Mouse (Mus musculus) splenic B cell, adult 2 months (primary cell): ENCODE measurements at regions not wholly inside any gene's neighbourhood (a gene's known extent, or its start where the extent isn't known, plus 50 kb on each side); places are given as distances from the start of the nearest gene placed in this dataset.

Source experiments
- DNase-seq: peaks from one replicate; pipeline ENCODE4 v3.0.0-alpha.2; 2011; ENCODE audit warnings: low read depth, low spot score
- H3K27me3 ChIP-seq: 2 replicates; pipeline ENCODE4 v1.6.1; 2012; ENCODE audit warnings: mild to moderate bottlenecking, low read length, moderate library complexity, mixed read lengths; ENCODE audit not compliant: control insufficient read depth, poor library complexity, insufficient read depth, severe bottlenecking
- H3K36me3 ChIP-seq: 2 replicates; pipeline ENCODE4 v1.6.1; 2012; ENCODE audit warnings: mild to moderate bottlenecking, low read length, moderate library complexity, mixed read lengths; ENCODE audit not compliant: control insufficient read depth, poor library complexity, insufficient read depth, severe bottlenecking

- DNase-seq: no peak
- H3K27me3 ChIP-seq: no peaks in the 10 kb centered on the region
- H3K36me3 ChIP-seq: no peaks in the 10 kb centered on the region
These were observed 572.2 kb upstream of the Frg1 start for GRCm38 (mm10) chr8:41989040-41989501.

- H3K36me3 ChIP-seq: no peaks in the 10 kb centered on the region
- H3K27me3 ChIP-seq: no peaks in the 10 kb centered on the region
- no peak for DNase-seq
These were observed 571.3 kb upstream of the Frg1 start for GRCm38 (mm10) chr8:41988216-41988615.

- DNase-seq: no peak
- Histone ChIP-seq H3K36me3 (no peaks in the 10 kb centered on the region), H3K27me3 (no peaks in the 10 kb centered on the region)
These were observed 570.5 kb upstream of the Frg1 start for GRCm38 (mm10) chr8:41987417-41987816.

GRCm38 (mm10) chr8:41972416-41972815 lies 555.5 kb upstream of the Frg1 start:
- Histone ChIP-seq H3K36me3 (no peaks in the 10 kb centered on the region), H3K27me3 (no peaks in the 10 kb centered on the region)
- DNase-seq: no peak

- Histone ChIP-seq H3K36me3 (no peaks in the 10 kb centered on the region), H3K27me3 (no peaks in the 10 kb centered on the region)
- no peak for DNase-seq
These were observed 553.7 kb upstream of the Frg1 start for GRCm38 (mm10) chr8:41970536-41970935.

DNA sequence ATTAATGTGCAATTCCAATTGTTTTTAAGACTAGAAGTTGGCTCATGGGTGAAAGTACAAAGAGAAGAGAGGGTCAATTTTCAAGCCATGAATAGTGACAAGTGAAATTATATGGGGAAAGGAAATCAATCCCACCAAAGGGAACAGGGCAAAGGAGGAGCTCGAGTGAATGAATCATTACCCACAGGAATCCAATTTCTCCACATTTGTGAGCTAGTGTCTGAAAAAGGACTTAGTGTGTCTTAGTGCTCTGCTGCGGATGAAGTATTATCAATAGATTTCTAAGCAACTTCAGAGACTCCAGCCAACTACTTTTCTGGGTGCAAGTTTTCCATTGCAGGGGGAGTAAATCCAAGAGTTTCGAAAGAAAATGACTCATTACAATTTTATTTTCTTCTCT lies 552.5 kb upstream of the Frg1 start:
- no peaks in the 10 kb centered on the region for H3K27me3 ChIP-seq
- DNase-seq: no peak

DNA sequence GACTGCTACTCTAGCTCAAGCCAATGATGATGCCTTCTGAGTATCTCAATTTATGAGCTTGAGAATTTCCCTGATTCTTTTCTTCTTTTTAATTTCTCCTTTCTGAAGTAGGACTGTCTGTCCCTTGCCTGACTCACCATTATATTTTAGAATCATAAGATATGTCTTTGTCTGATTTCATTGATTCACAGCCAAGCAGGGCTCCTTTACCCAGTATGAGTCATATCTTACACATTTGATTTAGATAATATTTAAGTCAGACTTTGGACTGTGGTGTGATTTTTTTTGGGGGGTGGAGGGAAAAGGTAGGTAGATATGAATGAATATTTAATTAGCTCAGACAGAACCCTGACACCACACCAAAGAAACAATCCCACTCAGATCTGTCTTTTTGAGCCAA lies 547.2 kb upstream of the Frg1 start:
- DNase-seq: no peak
- Histone ChIP-seq H3K36me3 (no peaks in the 10 kb centered on the region), H3K27me3 (no peaks in the 10 kb centered on the region)

More for the DNA sequence above, 552.5 kb upstream of the Frg1 start:
- H3K36me3 ChIP-seq: no peaks in the 10 kb centered on the region

DNA sequence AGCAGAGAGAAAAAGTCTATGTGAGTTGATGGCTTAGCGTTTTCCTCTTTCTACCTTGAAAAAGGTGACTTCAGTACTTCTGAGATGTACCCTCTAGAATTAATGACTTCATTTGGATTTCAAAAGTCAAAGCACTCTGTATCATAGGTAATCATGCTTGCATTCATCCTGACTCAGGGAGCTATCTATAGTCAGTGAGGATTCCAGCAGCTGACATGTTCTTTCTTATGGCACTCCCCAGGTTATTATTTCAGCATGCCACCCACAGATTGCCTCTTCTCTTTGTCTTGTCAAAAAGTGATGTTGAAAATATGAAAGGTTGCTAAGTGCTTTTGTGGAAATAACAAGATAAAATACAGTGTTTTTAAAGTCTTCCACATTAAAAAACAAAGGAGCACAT lies 540.0 kb upstream of the Frg1 start:
- H3K27me3 ChIP-seq: no peaks in the 10 kb centered on the region
- H3K36me3 ChIP-seq: no peaks in the 10 kb centered on the region
- no peak for DNase-seq

DNA sequence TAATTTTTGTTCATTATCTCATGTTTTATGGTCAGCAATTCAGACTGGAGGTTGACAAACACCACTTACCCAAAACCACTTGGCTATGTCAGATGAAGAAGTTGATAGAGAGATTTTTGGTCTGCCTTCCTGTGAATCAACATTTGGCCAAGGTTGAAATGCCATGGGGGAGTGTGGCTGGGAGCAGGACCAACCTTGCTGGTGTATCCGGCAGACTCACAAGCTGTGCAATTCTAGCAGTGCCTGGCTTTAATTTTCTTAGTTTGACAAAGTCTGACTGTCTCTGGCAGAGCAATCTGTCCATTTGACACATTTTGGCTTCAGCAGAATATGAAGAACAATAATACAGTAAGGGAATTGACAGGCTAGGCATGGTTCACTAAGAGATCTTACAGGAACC lies 533.9 kb upstream of the Frg1 start:
- DNase-seq: no peak
- no peaks in the 10 kb centered on the region for H3K36me3 ChIP-seq
- no peaks in the 10 kb centered on the region for H3K27me3 ChIP-seq

DNA sequence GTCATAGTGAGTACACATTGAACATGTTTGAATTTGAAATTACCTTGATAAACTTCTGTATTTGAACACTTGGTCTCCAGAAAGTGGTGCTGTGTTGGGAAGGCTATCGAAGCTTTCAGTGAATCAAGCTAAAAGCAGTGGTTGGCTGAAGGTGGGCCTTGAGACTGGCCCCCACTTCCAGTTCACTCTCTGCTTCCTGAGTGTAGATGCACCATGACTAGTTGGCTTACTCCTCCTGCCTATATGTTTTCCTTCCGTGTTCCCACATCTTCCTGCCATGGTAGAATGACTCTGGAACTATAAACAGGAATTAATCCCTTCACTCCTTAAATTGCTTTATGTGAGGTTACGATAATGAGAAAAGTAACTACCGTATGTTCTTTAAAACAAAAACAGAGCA lies 522.4 kb upstream of the Frg1 start:
- H3K27me3 ChIP-seq: no peaks in the 10 kb centered on the region
- H3K36me3 ChIP-seq: no peaks in the 10 kb centered on the region
- no peak for DNase-seq

GRCm38 (mm10) chr8:41921106-41921505 lies 504.2 kb upstream of the Frg1 start:
- H3K27me3 ChIP-seq: no peaks in the 10 kb centered on the region
- no peaks in the 10 kb centered on the region for H3K36me3 ChIP-seq
- no peak for DNase-seq

- Histone ChIP-seq H3K27me3 (no peaks in the 10 kb centered on the region), H3K36me3 (no peaks in the 10 kb centered on the region)
- DNase-seq: no peak
These were observed 503.7 kb upstream of the Frg1 start for GRCm38 (mm10) chr8:41920536-41920935.

GRCm38 (mm10) chr8:41878029-41878748 lies 461.3 kb upstream of the Frg1 start:
- no peaks in the 10 kb centered on the region for H3K36me3 ChIP-seq
- DNase-seq: no peak
- H3K27me3 ChIP-seq: no peaks in the 10 kb centered on the region

DNA sequence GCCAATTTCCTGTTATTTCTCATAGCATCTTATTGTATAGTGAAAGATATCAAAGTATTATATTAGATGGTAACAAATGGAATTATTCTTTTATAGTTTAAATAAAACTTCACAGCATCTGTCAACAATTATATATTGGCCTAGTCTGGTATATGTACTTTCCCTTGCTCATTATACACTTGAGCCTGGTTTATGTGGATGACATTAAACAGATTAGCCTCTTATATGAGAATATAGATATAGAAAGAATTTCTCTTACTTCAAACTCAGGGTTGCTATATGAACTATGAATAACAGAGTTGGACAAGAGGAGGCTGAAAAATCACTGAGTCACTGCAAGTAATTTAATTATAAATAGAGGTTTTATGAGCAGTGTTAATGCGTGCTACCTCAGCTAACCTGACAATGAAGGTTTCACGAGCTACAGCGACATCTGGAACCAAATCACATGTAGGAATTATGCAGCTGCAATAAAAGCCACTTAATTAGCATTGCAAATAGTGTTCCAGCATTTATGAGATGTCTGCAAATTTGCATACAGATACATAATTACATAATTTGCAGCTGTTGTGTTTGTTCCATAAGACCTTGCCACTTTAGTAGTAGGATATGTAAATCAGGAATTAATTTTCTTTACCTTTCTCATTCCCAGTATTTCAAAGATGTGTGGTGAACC lies 452.9 kb upstream of the Frg1 start:
- Histone ChIP-seq H3K27me3 (no peaks in the 10 kb centered on the region), H3K36me3 (no peaks in the 10 kb centered on the region)
- no peak for DNase-seq

DNA sequence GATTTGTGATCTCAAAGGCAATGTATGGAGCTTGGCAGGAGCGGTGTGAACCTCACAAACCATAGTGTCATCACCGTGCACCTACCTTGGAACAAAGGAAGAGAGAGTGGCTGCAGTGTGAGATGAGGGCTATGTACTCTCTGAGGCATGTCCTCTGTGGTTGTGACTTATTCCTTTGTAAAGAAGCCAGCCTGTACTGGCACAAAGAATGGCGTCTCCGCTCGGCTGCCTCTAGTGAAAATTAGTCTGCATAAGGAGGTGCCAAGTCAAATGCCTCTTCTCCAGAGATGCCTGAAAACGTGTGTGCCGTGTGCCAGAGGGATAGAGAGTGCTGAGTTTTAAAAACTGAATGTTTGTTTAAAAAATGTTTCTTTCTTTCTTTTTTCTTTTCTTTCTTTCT lies 444.0 kb upstream of the Frg1 start:
- Histone ChIP-seq H3K27me3 (no peaks in the 10 kb centered on the region), H3K36me3 (no peaks in the 10 kb centered on the region)
- no peak for DNase-seq
